Mouse (Mus musculus) lung, adult 18-20 months (tissue): ENCODE measurements around the gene Inf2.

Experiments used
- DNase-seq, 2 experiments: peaks; one replicate each; pipeline ENCODE4 v3.0.0; 2022; ENCODE audit warnings: mixed read lengths in 2 of 2

Gene Inf2

DNA sequence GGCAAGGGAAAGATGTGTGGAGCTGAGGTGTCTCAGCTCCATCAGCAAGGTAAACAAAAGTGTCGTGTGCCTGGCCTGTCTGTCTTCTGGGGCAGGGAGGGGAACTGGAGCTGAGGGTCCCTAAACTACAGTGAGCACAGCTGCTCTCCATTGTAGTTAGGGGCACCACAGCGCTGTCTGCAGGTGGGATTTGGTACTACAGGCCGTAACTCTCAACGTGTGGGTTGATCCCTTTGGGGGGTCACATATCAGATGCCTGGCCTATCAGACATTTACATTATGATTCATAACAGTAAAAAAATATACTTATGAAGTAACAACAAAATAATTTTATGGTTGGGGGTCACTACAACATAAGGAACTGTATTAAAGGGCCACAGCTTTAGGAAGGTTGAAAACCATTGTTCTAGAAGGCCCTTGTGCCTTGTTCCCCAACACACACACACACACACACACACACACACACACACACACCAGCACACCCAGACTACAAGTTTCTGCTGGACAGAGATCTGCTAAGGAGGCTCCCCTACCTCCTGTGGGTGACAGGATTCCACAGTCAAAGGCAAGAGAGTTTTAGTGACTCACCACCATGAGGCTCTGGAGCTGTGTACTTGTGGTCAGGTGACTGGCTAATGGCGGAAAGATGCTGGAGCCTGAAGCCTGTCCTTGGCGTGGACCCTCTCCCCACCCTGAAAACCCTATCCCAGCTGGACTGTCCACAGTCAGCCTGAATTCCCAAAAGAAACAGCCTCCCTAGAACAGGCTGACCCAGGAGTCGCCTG lies 38.7 kb downstream of the Inf2 start:
- no peak for DNase-seq

GRCm38 (mm10) chr12:112628197-112628596 lies 39.6 kb downstream of the Inf2 start:
- no peak for DNase-seq

DNA sequence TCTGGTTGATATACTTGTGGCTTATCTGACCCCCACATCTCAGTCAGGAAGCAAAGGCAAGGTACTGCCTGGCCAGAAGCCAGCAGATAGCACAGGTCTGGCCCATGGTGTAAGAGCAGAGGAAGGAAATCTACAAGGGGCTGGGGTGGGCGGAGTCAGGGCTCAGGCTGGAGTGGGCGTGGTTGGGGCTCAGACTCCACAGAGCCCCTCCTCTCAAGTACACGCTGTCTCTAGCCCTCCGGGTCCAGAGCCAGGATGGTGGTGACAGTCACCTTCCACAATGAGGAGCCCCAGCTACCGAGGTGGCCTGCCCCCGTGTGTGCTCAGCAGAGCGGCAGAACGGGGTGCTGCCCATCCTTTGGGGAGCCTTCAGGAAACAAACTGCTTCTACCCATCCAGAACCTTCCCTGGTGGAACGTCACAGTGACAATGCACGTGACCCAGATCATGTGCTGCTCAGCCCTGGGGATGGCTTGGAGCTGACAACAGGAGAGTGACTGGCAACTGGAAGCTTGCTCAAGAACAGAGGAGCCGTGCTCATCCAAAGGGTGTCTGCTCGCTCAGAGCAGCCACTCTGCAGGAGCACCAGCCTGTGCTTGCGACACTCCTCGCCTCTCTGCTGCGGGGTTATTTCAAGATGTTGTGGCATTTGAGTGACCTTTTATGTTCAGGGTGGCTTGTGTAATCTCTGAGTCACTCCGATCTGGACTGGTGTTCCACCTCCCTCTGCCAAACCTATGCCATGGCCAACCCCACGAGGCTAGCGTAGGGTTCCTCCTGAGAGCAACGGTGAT lies 40.5 kb downstream of the Inf2 start:
- DNase-seq: peak; percentile 79 to 88

- DNase-seq: peak in 1 of 2 experiments; percentile 34
These were observed 41.4 kb downstream of the Inf2 start for GRCm38 (mm10) chr12:112630029-112630428.

DNA sequence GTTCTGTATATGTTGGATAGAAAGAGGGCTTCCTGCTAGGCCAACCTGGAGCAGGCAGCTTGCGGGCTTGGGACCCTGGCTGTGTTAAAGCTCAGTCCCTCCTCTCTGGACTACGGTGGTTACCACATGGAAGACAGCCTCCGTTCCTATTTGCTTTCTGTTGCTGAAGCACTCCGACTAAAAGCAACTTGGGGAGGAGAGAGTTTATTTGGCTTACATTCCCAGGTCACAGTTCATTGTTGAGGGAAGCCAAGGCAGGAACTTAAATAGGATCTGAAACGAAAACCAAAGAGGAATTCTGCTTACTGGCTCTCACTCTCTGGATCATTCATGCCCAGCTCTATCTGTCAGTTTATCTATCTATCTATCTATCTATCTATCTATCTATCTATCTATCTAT lies 42.2 kb downstream of the Inf2 start:
- DNase-seq: no peak

GRCm38 (mm10) chr12:112631472-112631871 lies 42.9 kb downstream of the Inf2 start:
- DNase-seq: no peak

GRCm38 (mm10) chr12:112632084-112632777 lies 43.6 kb downstream of the Inf2 start:
- DNase-seq: peak; percentile 47 to 52

GRCm38 (mm10) chr12:112632907-112633306 lies 44.3 kb downstream of the Inf2 start:
- DNase-seq: peak; percentile 33 to 37

- DNase-seq: peak; percentile 54 to 79
These were observed 45.1 kb downstream of the Inf2 start for GRCm38 (mm10) chr12:112633686-112634085.

DNA sequence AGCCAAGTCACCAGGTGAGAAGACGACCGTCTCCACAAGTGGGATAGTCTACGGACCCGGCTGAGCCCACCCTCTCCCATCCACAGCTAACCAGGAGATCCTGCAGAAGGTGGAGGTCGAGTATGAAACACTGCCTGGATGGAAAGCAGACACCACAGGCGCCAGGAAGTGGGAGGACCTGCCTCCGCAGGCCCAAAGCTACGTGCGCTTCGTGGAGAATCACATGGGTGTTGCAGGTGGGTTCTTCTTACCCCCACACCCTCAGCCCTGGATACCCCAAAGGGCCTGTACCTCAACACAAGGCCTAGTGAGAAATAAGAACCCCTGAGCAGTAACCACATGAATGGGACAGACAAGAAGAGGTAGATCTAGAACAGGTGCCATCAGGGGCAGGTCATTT lies 50.9 kb downstream of the Inf2 start:
- no peak for DNase-seq

GRCm38 (mm10) chr12:112643126-112643525 lies 54.5 kb downstream of the Inf2 start:
- no peak for DNase-seq

DNA sequence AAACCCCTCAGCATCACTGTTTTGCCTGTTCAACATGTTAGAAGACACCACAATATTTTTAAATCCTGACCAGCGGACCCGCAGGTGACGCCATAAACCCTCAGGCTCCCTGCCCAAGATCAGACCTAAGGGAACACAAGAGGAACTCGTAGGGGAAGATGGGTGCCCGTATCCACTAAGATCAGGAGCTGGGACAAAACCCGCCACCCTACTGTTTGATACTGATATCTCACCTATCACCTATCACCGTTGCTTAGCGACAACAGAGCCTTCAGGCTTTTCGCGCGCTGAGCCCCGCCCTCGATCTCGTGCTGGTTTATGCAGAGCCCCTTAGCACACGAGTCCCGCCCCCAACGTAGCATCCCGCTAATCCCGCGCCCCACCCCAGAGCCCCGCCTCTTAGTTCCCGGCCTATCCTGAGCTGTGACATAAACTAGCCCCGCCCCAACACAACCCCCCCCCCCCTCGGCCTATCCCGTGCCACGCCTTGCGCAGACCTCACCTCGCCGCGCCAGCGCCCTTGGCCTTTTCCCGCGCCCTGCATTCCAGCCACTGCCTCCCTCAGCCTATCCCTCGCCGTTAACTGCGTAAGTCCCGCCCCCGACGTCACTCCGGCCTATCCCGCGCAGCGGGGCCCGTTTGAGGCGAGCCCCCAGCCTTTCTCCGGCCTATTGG lies 55.7 kb downstream of the Inf2 start, which contains the start of gene Siva1:
Gene Siva1, plus strand, starts transcription at position 500 of the 675 bp plus-strand sequence.
- DNase-seq: peak; percentile 100

DNA sequence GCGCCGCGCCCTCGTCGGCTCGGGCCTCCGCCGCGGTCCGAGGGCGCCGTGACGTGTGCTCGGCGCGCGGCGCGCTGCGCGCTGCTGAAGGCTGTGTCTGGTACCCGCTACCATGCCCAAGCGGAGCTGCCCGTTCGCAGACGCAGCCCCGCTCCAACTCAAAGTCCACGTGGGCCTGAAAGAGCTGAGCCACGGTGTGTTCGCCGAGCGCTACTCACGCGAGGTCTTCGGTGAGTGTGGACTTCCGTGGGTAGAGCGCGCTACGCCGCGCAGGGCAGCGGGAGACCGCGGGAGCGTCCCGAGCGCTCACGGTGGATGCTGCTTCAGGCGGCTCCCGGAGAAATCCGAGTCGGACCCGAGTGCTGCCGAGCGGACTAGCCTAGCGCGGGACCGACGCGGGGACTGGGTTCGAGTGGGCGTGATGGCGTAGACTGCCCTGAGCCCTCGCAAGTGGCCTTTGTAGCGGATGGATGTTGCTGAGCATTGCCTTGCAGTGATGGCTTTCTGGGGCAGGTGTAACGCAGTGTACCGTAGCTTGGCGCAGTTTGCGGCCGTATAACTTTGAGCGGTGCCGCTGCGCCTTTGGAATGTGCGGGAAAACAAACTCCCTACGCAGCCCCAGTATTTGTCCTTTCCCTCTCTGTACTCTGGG lies 56.4 kb downstream of the Inf2 start:
- DNase-seq: no peak

GRCm38 (mm10) chr12:112646139-112646538 lies 57.6 kb downstream of the Inf2 start:
- DNase-seq: no peak

DNA sequence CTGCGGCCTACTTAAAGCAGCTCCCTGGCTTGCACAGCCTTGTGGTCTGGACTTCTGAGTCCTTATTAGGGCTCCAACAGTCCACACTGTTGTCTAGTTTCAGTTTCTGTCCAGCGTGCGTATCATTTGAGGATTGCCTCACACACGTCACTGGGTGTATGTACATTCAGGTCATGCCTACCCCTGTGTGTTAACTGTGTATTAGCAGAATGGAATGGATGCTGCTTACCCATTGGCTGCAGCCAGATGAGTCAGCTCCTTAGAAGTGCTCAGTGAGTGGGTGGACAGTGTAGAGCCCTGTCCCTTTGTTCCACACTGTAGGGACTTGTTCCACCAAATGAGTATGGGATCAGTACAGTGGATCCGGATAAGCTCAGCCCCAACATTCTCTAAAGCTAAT lies 59.5 kb downstream of the Inf2 start:
- DNase-seq: no peak

DNA sequence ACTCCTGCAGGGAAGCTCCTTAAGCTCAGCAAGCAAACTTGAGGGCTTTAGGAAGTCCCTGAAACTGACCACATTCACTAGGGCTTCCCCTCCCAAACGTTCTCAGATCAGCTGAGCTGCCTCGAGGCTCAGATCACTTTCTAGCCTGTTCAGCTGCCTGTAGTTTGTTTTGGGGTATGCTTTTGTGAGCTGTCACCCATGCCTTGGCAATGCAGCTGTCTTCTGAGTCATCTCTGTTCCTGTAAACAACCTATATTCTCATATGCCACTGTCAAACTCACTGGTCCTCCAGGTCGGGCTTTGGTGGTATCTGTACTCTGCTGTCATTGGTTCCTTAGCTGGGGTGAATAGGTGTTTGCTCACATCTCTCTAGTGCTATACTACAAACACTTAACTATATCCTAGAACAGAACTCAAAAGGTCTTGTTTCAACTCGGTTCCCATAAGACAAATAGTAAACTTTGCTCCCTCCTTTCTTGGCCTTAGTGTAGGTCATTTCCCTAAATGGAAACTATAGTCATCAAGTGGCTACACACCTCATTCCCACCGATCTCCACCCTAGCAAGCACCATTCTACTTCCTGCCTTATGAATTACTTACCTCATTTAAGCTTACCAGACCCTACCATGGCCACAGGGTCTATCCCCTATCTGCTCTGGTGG lies 63.3 kb downstream of the Inf2 start:
- peak in 1 of 2 experiments; percentile 46 for DNase-seq

DNA sequence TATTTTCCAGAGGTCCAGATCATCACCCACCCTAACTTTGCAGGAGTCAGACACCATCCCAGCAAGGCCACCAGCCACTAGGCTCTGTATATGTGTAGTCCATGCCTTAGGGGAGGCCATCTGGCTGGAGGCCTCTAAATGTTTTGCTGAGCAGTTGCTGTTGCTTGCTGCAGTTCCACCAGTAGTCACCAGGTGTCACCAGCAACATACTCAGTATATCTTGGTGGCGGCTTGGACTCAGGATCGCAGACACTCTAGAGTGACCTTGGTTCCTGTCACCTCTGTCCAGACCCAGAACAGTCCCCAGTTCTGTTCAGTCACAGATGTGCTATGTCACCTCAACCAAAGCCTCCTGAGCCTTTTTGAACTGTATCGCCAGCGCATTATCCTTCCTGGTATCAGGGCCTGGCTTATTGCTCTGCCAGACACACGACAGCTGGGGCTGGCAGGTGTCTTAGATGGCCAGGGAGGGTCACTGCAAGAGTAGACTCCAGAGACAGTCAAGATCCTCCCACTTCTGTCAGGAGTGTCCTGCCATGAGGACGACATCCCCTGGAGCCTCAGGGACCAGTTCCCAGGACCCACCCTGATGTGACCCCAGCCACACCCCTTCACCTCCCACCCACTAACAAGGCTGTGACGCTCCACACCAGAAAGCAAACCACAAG lies 64.7 kb downstream of the Inf2 start:
- DNase-seq: peak; percentile 85 to 88

DNA sequence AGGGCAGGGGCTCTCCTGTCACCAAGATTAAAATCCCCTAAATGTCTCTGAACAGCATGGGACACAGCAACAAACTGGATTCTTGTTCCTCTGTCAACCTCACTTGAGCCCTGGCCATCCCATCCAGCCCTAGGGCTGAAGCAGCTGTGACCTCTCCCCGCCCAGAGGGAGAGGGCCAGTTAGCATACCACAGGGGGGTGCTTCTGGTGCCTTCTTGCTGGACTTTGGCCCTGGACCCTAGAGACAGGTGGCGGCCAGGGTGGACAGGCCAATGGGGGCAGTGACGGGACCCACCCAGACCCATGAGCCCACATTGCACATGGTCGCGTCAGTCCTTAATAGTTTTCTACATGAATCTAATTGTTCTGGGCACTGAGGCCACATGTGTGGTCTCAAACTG lies 65.5 kb downstream of the Inf2 start:
- DNase-seq: no peak

- no peak for DNase-seq
These were observed 70.0 kb downstream of the Inf2 start for GRCm38 (mm10) chr12:112658619-112659018.

DNA sequence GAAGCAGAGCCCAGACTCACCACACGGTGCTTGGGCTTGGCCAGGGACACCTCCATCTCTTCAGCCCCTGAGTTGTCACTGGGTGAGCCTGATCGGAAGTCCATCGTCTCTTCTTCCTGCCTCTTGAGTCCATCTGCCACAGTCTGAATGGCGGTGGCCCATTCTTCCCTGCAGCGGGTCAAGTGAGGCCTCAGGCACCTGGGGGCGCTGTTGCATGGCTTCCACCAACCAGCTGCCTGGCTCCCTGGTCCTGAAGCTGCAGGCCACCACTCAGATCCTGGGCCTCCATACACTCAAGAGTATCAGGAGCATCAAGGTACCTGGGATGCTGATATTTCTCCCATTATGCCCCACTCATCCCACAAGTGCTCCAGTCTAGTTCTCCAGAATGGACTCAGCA lies 70.5 kb downstream of the Inf2 start:
- peak; percentile 67 to 74 for DNase-seq
